Mouse (Mus musculus) brain, embryonic 14.5 days (tissue): ENCODE results near the gene Cdk1.

Experiments
- CTCF ChIP-seq: fragments of 200-500 bp; IDR thresholded peaks from 2 replicates; pipeline ENCODE4 v1.5.1; 2012; ENCODE audit warnings: inconsistent platforms, mild to moderate bottlenecking, moderate library complexity, borderline replicate concordance; ENCODE audit not compliant: insufficient read depth, insufficient read length; ENCODE audit errors: extremely low read depth
- POLR2A ChIP-seq: fragments of 200-500 bp; IDR thresholded peaks from 2 replicates; pipeline ENCODE4 v1.6.1; 2012; ENCODE audit warnings: mild to moderate bottlenecking, inconsistent platforms, borderline replicate concordance; ENCODE audit not compliant: poor library complexity, insufficient read depth, insufficient read length, severe bottlenecking; ENCODE audit errors: extremely low read depth

GRCm38 (mm10) chr10:69326433-69326832 lies 26.3 kb downstream of the Cdk1 start:
- TF ChIP-seq CTCF: no peak
- TF ChIP-seq POLR2A: no peak
